In the genomic region with DNA sequence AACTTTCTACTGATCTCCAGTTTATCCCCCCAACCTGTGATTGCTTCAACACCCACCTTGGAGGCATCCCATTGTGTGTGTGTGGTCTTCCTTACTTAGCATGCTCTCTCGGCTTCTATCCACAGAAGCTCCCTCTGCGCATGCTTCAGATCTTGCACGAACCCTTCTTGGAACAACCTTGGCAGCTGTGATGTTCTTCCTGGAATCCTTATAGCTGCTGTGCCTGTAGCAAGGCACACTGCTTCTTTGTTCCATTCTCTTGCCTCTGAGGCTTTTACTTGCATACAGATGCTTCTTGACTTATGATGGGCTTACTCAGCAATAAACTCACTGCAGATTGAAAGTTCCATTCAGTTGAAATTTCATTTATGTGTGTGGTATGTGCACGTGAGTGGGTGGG, we compare ENCODE assay signal across 22 mouse cellular contexts.
"Had no signal": no experiment of that assay in that cellular context is flagged by ENCODE, and none has a peak within 500 bp of the region (broad histone marks: within the 10 kb centered on the region; RNA-seq: fewer than 3 reads in every experiment).

No protein-coding gene starts in this region.

- H3K4me2 ChIP-seq: heart, embryonic 11.5 days; heart, embryonic 13.5 days; heart, embryonic 15.5 days; hindbrain, embryonic 12.5 days; hindbrain, embryonic 14.5 days; intestine, embryonic 15.5 days; liver, embryonic 12.5 days had no signal

- H3K27ac ChIP-seq: heart, adult 2 months; heart, embryonic 13.5 days; heart, embryonic 15.5 days; hindbrain, embryonic 12.5 days; hindbrain, embryonic 14.5 days; intestine, embryonic 15.5 days; layer of hippocampus, adult 2 months; left cerebral cortex, adult 2 months; liver, embryonic 12.5 days; liver, embryonic 14.5 days had no signal

- H3K27me3 ChIP-seq: heart, embryonic 13.5 days; heart, embryonic 15.5 days; intestine, embryonic 15.5 days had no signal

- ATAC-seq: hindbrain, embryonic 16.5 days; intestine, embryonic 15.5 days; liver, embryonic 12.5 days had no signal

- H3K4me1 ChIP-seq: liver, embryonic 12.5 days had no signal

- H3K36me3 ChIP-seq: heart, embryonic 13.5 days; heart, embryonic 15.5 days; hindbrain, embryonic 12.5 days; intestine, embryonic 15.5 days; liver, embryonic 12.5 days had no signal

- H3K9ac ChIP-seq: heart, embryonic 13.5 days; heart, embryonic 15.5 days; hindbrain, embryonic 12.5 days; hindbrain, embryonic 14.5 days; intestine, embryonic 15.5 days; liver, embryonic 12.5 days; liver, embryonic 14.5 days had no signal

- H3K9me3 ChIP-seq: heart, embryonic 13.5 days; heart, embryonic 15.5 days; hindbrain, embryonic 12.5 days; intestine, embryonic 15.5 days; liver, embryonic 12.5 days had no signal

- DNase-seq: gastrocnemius, postnatal 14 days; gastrocnemius, postnatal 36 days; heart, adult 11 months; heart, adult 2 months; heart, postnatal 14 days; heart, postnatal 36 days; kidney, adult 18-20 months; kidney, adult 8-10 months; kidney, postnatal 10 days; kidney, postnatal 25 days; kidney, postnatal 4 days had no signal

- H3K4me3 ChIP-seq: heart, adult 2 months; heart, embryonic 13.5 days; heart, embryonic 15.5 days; hindbrain, embryonic 12.5 days; intestine, embryonic 15.5 days; layer of hippocampus, adult 2 months; left cerebral cortex, adult 2 months; liver, embryonic 12.5 days had no signal
